Mouse (Mus musculus) lung, postnatal 0 days (tissue): ENCODE measurements around the gene Csnk1e.

ENCODE experiments used
- CTCF ChIP-seq: IDR thresholded peaks from 2 replicates; pipeline ENCODE4 v1.5.1; 2016; ENCODE audit warnings: antibody characterized with exemption, mild to moderate bottlenecking
- EP300 ChIP-seq: IDR thresholded peaks from 2 replicates; pipeline ENCODE4 v1.6.1; 2016; ENCODE audit warnings: antibody characterized with exemption, mild to moderate bottlenecking, control low read depth

- TF ChIP-seq CTCF (no peak), EP300 (no peak)
Measured at GRCm38 (mm10) chr15:79432892-79433291, 22.5 kb downstream of the Csnk1e start.
